Mouse (Mus musculus) forebrain, embryonic 12.5 days (tissue): ENCODE measurements at regions not wholly inside any gene's neighbourhood (a gene's known extent, or its start where the extent isn't known, plus 50 kb on each side); places are given as distances from the start of the nearest gene placed in this dataset.

Source experiments
- ATAC-seq: fragments of 200-750 bp; cut with Nextera tagmentation; 2 replicates; pipeline ENCODE4 v1.8.0; 2017; ENCODE audit warnings: moderate TSS enrichment; ENCODE audit not compliant: low FRiP score
- H3K27ac ChIP-seq: fragments of 300-500 bp; sonication (generic); 2 replicates; pipeline ENCODE4 v1.5.1; 2016; ENCODE audit warnings: mild to moderate bottlenecking
- H3K27me3 ChIP-seq: fragments of 300-500 bp; sonication (generic); 2 replicates; pipeline ENCODE4 v1.6.1; 2016; ENCODE audit warnings: mild to moderate bottlenecking
- H3K36me3 ChIP-seq: fragments of 300-500 bp; sonication (generic); replicated peaks from 2 replicates; pipeline ENCODE4 v1.6.1; 2016; ENCODE audit warnings: mild to moderate bottlenecking
- H3K4me1 ChIP-seq: fragments of 300-500 bp; sonication (generic); 2 replicates; pipeline ENCODE4 v1.6.1; 2016
- H3K4me2 ChIP-seq: fragments of 300-500 bp; sonication (generic); 2 replicates; pipeline ENCODE4 v1.6.1; 2016; ENCODE audit warnings: mild to moderate bottlenecking, moderate library complexity
- H3K4me3 ChIP-seq: fragments of 300-500 bp; sonication (generic); replicated peaks from 2 replicates; pipeline ENCODE4 v1.5.1; 2016; ENCODE audit warnings: mild to moderate bottlenecking
- H3K9ac ChIP-seq: fragments of 300-500 bp; sonication (generic); 2 replicates; pipeline ENCODE4 v1.6.1; 2016; ENCODE audit warnings: mild to moderate bottlenecking
- H3K9me3 ChIP-seq: fragments of 300-500 bp; sonication (generic); 2 replicates; pipeline ENCODE4 v1.6.1; 2016
- WGBS: fragments of 180-500 bp; shearing (Covaris S2); methylation state at CpG from one replicate; pipeline ENCODE4 v1.1.7; 2016; 5-methylcytosine and 5-hydroxymethylcytosine counted together

GRCm38 (mm10) chr15:59173452-59174245 lies 284.6 kb downstream of the Gm49356 start:
- WGBS = 69% methylated on average over 21 of the region's 21 CpGs
- Histone ChIP-seq H3K9ac (no peak overlapping the region), H3K9me3 (no peaks in the 10 kb centered on the region), H3K4me1 (peaks cover 23% of the 10 kb centered on the region), H3K27me3 (0 out of 2 replicates have a peak, but pooled peaks cover 4% of the 10 kb centered on the region), H3K36me3 (no peaks in the 10 kb centered on the region), H3K27ac (peak overlapping the region; percentile 76), H3K4me3 (no peak overlapping the region), H3K4me2 (peak overlapping the region; percentile 13)
- ATAC-seq = peak; percentile 63

- Histone ChIP-seq H3K27me3 (0 out of 2 replicates have a peak, but pooled peaks cover 4% of the 10 kb centered on the region), H3K27ac (peak overlapping the region; percentile 76), H3K9me3 (no peaks in the 10 kb centered on the region), H3K9ac (no peak overlapping the region), H3K4me3 (no peak overlapping the region), H3K4me2 (peak overlapping the region; percentile 13), H3K36me3 (no peaks in the 10 kb centered on the region), H3K4me1 (peaks cover 22% of the 10 kb centered on the region)
- peak; percentile 65 for ATAC-seq
- WGBS = 15% methylated on average over 7 of the region's 7 CpGs
These were observed 285.2 kb downstream of the Gm49356 start for GRCm38 (mm10) chr15:59174246-59174751.

DNA sequence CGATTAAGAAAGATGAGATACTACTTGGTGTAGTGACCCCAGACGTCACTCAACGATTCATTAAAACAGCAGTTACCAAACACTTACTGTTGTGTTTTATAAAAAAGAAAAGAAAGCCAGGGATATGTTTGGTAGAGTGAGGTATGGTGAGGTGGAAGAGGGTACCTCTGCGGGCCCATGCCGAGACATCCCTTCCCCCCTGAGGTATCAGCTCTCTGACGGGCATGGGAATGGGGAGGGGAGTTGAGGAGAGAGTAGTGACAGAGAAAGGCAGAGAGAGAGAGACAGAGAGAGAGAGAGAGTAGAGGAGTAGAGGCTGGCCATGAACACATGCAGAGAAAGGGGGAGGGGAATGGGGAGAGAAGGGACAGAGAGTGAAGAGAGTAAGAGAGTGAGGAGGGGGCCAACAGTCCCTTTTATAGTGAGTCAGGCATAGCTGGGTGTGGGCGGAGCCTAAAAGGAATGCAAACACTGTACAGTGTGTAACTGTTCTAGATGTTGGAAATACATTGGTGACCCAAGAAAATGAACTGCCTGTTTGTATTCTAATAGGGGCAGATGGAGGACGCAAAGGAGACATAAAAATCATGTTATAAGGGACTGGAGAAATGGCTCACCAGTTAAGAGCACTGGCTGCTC lies 285.9 kb downstream of the Gm49356 start:
- peak; percentile 44; the same call in 1 of the 2 replicates for ATAC-seq
- Histone ChIP-seq H3K4me3 (no peak overlapping the region), H3K36me3 (no peaks in the 10 kb centered on the region), H3K4me2 (no peak overlapping the region), H3K4me1 (peaks cover 22% of the 10 kb centered on the region), H3K9me3 (no peaks in the 10 kb centered on the region), H3K27ac (peak overlapping the region; percentile 76), H3K9ac (no peak overlapping the region), H3K27me3 (0 out of 2 replicates have a peak, but pooled peaks cover 2% of the 10 kb centered on the region)
- WGBS = 73% methylated on average over 8 of the region's 8 CpGs

DNA sequence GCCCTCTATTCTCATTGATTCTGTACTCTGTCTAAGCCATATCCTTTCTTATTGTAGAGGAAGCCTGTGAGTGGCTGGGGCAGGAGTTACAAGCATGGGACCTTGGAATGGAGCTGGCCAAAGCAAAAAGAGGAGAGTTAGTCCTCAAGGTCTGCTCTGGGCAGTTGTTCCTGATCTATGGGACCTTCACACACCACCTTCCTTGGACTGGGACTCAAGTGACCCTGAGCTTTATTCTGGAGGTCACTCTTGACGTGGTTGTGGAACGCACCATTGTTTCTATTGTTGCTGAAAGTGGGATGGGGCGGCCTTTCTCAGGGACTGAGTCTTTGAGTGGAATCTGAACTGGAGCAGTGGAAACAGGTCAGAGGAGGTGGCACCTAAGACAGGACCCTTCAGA lies 291.0 kb downstream of the Gm49356 start:
- no peak overlapping the region for H3K4me2 ChIP-seq
- peaks cover 3% of the 10 kb centered on the region for H3K4me1 ChIP-seq
- ATAC-seq = no peak
- WGBS = 73% methylated on average over 3 of the region's 3 CpGs
- H3K27ac ChIP-seq = no peak overlapping the region
- no peaks in the 10 kb centered on the region for H3K27me3 ChIP-seq
- no peaks in the 10 kb centered on the region for H3K9me3 ChIP-seq
- no peak overlapping the region for H3K9ac ChIP-seq
- H3K4me3 ChIP-seq = no peak overlapping the region
- H3K36me3 ChIP-seq = no peaks in the 10 kb centered on the region

GRCm38 (mm10) chr15:59184461-59184860 lies 295.4 kb downstream of the Gm49356 start:
- H3K4me1 ChIP-seq = peaks cover 12% of the 10 kb centered on the region
- no peak for ATAC-seq
- no peaks in the 10 kb centered on the region for H3K9me3 ChIP-seq
- no peaks in the 10 kb centered on the region for H3K36me3 ChIP-seq
- H3K27ac ChIP-seq = no peak overlapping the region
- 88% methylated on average over 9 of the region's 9 CpGs for WGBS
- 0 out of 2 replicates have a peak, but pooled peaks cover 2% of the 10 kb centered on the region for H3K27me3 ChIP-seq
- H3K4me2 ChIP-seq = no peak overlapping the region
- H3K9ac ChIP-seq = no peak overlapping the region
- H3K4me3 ChIP-seq = no peak overlapping the region

- Histone ChIP-seq H3K4me3 (no peak overlapping the region), H3K27ac (no peak overlapping the region), H3K27me3 (0 out of 2 replicates have a peak, but pooled peaks cover 4% of the 10 kb centered on the region), H3K4me1 (peaks cover 12% of the 10 kb centered on the region), H3K9me3 (no peaks in the 10 kb centered on the region), H3K36me3 (no peaks in the 10 kb centered on the region), H3K4me2 (no peak overlapping the region), H3K9ac (no peak overlapping the region)
- ATAC-seq = no peak
- WGBS = 81% methylated on average over 4 of the region's 4 CpGs
These were observed 298.5 kb downstream of the Gm49356 start for GRCm38 (mm10) chr15:59187566-59187965.

- ATAC-seq = peak; percentile 44; the same call in 1 of the 2 replicates
- H3K4me2 ChIP-seq = no peak overlapping the region
- H3K27ac ChIP-seq = peak overlapping the region; percentile 53; the same call in 1 of the 2 replicates
- peaks cover 12% of the 10 kb centered on the region for H3K4me1 ChIP-seq
- H3K9me3 ChIP-seq = no peaks in the 10 kb centered on the region
- H3K36me3 ChIP-seq = no peaks in the 10 kb centered on the region
- 0 out of 2 replicates have a peak, but pooled peaks cover 4% of the 10 kb centered on the region for H3K27me3 ChIP-seq
- no peak overlapping the region for H3K4me3 ChIP-seq
- no peak overlapping the region for H3K9ac ChIP-seq
- 23% methylated on average over 4 of the region's 4 CpGs for WGBS
These were observed 299.3 kb downstream of the Gm49356 start for GRCm38 (mm10) chr15:59188371-59188770.

DNA sequence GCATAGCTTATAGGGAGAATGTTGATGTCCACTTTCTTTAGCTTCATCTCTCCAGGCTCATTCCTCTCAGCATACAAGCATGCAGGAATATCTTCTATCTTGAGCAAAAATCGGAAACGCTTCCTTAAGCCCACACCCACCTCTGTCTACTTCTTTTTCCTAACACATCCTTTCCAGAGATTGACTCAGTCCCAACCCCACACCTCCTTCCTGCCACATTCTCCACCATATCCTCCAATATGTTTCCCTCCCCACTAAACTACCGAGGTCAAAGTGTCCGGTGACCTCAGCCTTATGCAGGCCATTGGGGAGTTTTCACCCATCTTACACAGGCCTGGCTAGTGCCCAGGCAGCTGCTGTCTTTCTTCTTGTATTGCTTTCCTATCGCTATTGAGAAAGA lies 301.4 kb downstream of the Gm49356 start:
- no peak for ATAC-seq

DNA sequence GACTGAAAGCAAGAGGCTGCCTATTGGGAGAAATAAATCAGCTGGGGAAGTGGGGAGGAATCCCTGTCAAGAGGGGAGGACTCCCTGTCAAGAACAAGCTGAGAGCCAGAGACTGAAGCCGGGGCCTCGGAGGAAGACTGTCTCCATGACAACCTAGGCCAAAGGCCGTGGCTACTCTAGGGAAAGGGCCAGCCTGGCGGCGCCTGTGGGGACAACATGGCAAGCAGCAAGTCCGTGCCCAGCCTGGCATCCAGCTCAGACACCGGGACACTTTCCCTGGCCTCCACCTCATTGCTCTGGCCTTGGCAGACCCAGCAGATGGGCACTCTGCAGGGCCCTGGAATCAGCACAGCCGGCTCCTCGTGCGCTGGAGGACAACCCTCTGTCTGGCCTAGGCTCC lies 305.3 kb downstream of the Gm49356 start:
- Histone ChIP-seq H3K27me3 (0 out of 2 replicates have a peak, but pooled peaks cover 2% of the 10 kb centered on the region), H3K27ac (no peak overlapping the region), H3K4me1 (peaks cover 23% of the 10 kb centered on the region), H3K4me2 (no peak overlapping the region), H3K4me3 (no peak overlapping the region), H3K36me3 (no peaks in the 10 kb centered on the region), H3K9ac (no peak overlapping the region), H3K9me3 (no peaks in the 10 kb centered on the region)
- ATAC-seq = no peak
- WGBS = 63% methylated on average over 10 of the region's 10 CpGs

More for the DNA sequence above, 301.4 kb downstream of the Gm49356 start:
- WGBS = 91% methylated on average over 5 of the region's 5 CpGs
- no peaks in the 10 kb centered on the region for H3K36me3 ChIP-seq
- H3K4me1 ChIP-seq = peaks cover 20% of the 10 kb centered on the region
- no peak overlapping the region for H3K4me3 ChIP-seq
- H3K9me3 ChIP-seq = no peaks in the 10 kb centered on the region
- H3K27me3 ChIP-seq = 0 out of 2 replicates have a peak, but pooled peaks cover 4% of the 10 kb centered on the region
- no peak overlapping the region for H3K27ac ChIP-seq
- no peak overlapping the region for H3K9ac ChIP-seq
- no peak overlapping the region for H3K4me2 ChIP-seq

- WGBS = 83% methylated on average over 5 of the region's 5 CpGs
These were observed 307.3 kb downstream of the Gm49356 start for GRCm38 (mm10) chr15:59196351-59196750.

DNA sequence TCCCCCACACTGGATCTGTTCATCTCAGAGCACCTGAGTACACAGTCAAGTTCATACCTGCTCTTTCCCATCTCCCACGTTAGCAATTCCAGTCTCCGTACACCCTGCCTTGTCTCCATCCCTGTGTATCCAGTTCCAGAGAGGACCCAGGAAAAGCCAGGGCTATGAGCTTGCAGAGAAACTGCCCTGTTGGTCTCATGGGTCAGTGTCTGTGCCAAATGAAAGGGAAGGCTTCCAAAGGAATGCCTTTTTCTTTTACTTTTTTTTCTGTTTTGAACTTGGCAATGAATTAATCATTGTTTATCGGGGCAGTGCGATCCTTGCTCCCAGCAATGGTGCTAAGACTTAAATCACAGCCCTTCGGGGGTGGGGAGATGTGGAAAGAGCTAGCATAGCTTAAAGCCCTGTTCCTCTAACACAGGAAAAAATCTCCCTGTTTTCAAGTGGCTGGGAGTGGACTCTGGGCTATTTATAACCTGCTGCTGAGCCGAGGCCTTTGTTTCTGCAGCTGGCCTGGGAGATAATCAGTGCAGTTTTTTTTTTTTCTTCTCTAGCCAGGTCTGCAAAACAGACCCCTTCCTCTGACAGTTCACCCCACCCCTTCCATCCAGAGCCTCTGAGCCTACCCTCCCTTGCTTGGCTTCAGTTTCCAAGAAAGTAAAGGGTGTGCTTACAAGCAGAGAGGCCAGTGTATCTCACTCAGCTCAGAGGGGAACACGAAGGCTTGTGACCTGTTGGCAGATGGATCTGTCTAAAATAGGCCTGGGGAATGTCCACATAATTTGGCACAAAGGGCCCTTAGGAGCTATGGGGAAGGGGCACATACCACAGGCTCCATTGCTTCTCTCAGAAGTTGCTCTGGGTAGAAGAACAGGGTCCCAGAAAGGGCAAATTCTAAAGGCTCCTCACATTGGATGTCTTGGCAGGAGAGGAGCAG lies 308.6 kb downstream of the Gm49356 start:
- Histone ChIP-seq H3K27me3 (no peaks in the 10 kb centered on the region; the same call in 1 of the 2 replicates), H3K36me3 (no peaks in the 10 kb centered on the region), H3K4me2 (0 out of 2 replicates have a peak overlapping the region, but pooled peaks have one; percentile 1), H3K9ac (no peak overlapping the region), H3K4me1 (peaks cover 23% of the 10 kb centered on the region), H3K4me3 (no peak overlapping the region), H3K9me3 (no peaks in the 10 kb centered on the region), H3K27ac (peak overlapping the region; percentile 77)
- peak; percentile 61 for ATAC-seq
- 8% methylated on average over 7 of the region's 7 CpGs for WGBS

More at GRCm38 (mm10) chr15:59196351-59196750, 307.3 kb downstream of the Gm49356 start:
- no peak overlapping the region for H3K4me3 ChIP-seq
- no peaks in the 10 kb centered on the region for H3K9me3 ChIP-seq
- H3K4me2 ChIP-seq = no peak overlapping the region
- H3K4me1 ChIP-seq = peaks cover 23% of the 10 kb centered on the region
- H3K36me3 ChIP-seq = no peaks in the 10 kb centered on the region
- ATAC-seq = no peak
- H3K27me3 ChIP-seq = no peaks in the 10 kb centered on the region
- no peak overlapping the region for H3K27ac ChIP-seq
- no peak overlapping the region for H3K9ac ChIP-seq
